Mouse (Mus musculus): ENCODE measurements around the gene Bcat2. TPM values are rescaled to one million over a fixed set of nuclear protein-coding genes. Genes with fewer than 3 reads are reported as not detected.
A peak's percentile ranks its signal among the peaks of the same experiment; 100 is the strongest.
"Not testable (repeated sequence)": the region's sequence is repeated elsewhere in the genome, so short reads cannot be mapped to it uniquely, and the experiment has no call there.

Gene Bcat2
- total and polyA plus RNA-seq, 3 experiments, result 13.5 to 65.6 (median 30.9) TPM

GRCm38 (mm10) chr7:45526474-45527120 is 43.4 kb upstream of the Bcat2 start:
- dilution Hi-C loops (cut with MboI; ENCODE audit: extremely low pct_ligation_motif_present, extremely low pct_unique_long_range_greater_than_20kb, low sequenced_read_pairs), result no loop called here

DNA sequence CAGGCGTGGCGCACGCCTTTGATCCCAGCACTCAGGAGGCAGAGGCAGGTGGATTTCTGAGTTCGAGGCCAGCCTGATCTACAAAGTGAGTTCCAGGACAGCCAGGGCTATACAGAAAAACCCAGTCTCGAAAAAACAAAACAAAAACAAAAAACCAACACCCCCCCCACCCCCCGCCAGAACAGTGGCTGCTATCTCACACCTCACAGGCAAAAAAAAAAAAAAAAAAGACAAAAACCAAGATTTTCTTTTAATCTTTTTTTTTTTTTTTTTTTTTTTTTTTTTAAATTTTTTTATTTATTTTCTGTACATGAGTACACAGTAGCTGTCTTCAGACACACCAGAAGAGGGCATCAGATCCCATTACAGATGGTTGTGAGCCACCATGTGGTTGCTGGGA is 42.8 kb upstream of the Bcat2 start:
- in situ Hi-C loops (cut with MboI; ENCODE audit: low pct_ligation_motif_present, low pct_unique_long_range_greater_than_20kb, low sequenced_read_pairs), result loop anchor here (10.0 kb wide), 1 partner anchor 58 kb away; no protein-coding TSS in a partner anchor
- Histone ChIP-seq H3K36me3 (replicated peaks in 1 of 2; ENCODE audit: control insufficient read depth in 1 of 2, insufficient read depth in 1 of 2, low read length in 1 of 2) (peaks cover 19 to 25% of the 10 kb centered on the region in 2 experiments), H3K4me1 (ENCODE audit: control insufficient read depth in 1 of 2, insufficient read depth in 2 of 2) (peaks cover 8 to 43% of the 10 kb centered on the region in 2 experiments), H3K79me2 (replicated peaks; ENCODE audit: control insufficient read depth, extremely low read depth, insufficient read depth, poor library complexity, severe bottlenecking) (peaks cover 24% of the 10 kb centered on the region), H3K27me3 (replicated peaks) (peaks cover 28% of the 10 kb centered on the region)
- H3K27ac ChIP-seq (ENCODE audit: insufficient read depth, low read depth); H3K4me3 ChIP-seq (replicated peaks in 1 of 3; ENCODE audit: low read depth in 2 of 3, low read length in 2 of 3, poor library complexity in 1 of 3); H3K9ac ChIP-seq (ENCODE audit: insufficient read depth, low read depth); dilution Hi-C loops (cut with MboI; ENCODE audit: extremely low pct_ligation_motif_present, extremely low pct_unique_long_range_greater_than_20kb, low sequenced_read_pairs); H3K9me3 ChIP-seq (replicated peaks; ENCODE audit: low read length); DNase-seq (ENCODE audit: extremely low read depth); H3K4me2 ChIP-seq (ENCODE audit: insufficient read depth, low read depth, poor library complexity, severe bottlenecking): not testable (repeated sequence)
- peak; percentile 25; the same call in 1 of the 2 replicates for TF ChIP-seq ZNF384 (IDR thresholded peaks at IDR 0.05; ENCODE audit: low read depth, low read length)

More at GRCm38 (mm10) chr7:45526474-45527120, 43.4 kb upstream of the Bcat2 start:
- Histone ChIP-seq H3K4me1 (ENCODE audit: control insufficient read depth in 1 of 2, insufficient read depth in 2 of 2) (peaks cover 8 to 45% of the 10 kb centered on the region in 2 experiments), H3K4me3 (replicated peaks in 1 of 3; ENCODE audit: low read depth in 2 of 3, low read length in 2 of 3, poor library complexity in 1 of 3) (peak overlapping the region; percentile 44 to 92 (median 59)), H3K36me3 (replicated peaks in 1 of 2; ENCODE audit: control insufficient read depth in 1 of 2, insufficient read depth in 1 of 2, low read length in 1 of 2) (peaks cover 19 to 29% of the 10 kb centered on the region in 2 experiments), H3K27me3 (replicated peaks) (peaks cover 22% of the 10 kb centered on the region), H3K4me2 (ENCODE audit: insufficient read depth, low read depth, poor library complexity, severe bottlenecking) (peak overlapping the region; percentile 41; the same call in 1 of the 2 replicates), H3K79me2 (replicated peaks; ENCODE audit: control insufficient read depth, extremely low read depth, insufficient read depth, poor library complexity, severe bottlenecking) (peaks cover 24% of the 10 kb centered on the region), H3K9ac (ENCODE audit: insufficient read depth, low read depth) (peak overlapping the region; percentile 81), H3K9me3 (replicated peaks; ENCODE audit: low read length) (no peaks in the 10 kb centered on the region), H3K27ac (ENCODE audit: insufficient read depth, low read depth) (peak overlapping the region; percentile 14; the same call in 1 of the 2 replicates)
- TF ChIP-seq USF1 (IDR thresholded peaks at IDR 0.05; ENCODE audit: low read depth, low read length) (no peak), SMC3 (IDR thresholded peaks at IDR 0.05; ENCODE audit: low read depth, low read length) (peak; percentile 38; the same call in 1 of the 2 replicates), ZNF384 (IDR thresholded peaks at IDR 0.05; ENCODE audit: low read depth, low read length) (peak; percentile 27; the same call in 1 of the 2 replicates), ZMIZ1 (IDR thresholded peaks at IDR 0.05; ENCODE audit: low read depth, low read length) (no peak), RAD21 (IDR thresholded peaks at IDR 0.05; ENCODE audit: low read depth, low read length) (peak; percentile 42), MYC (IDR thresholded peaks at IDR 0.05; ENCODE audit: low read depth, low read length) (0 out of 2 replicates have a peak, but pooled peaks have one; percentile 6), CHD1 (IDR thresholded peaks at IDR 0.05; ENCODE audit: low read depth, low read length) (no peak), MAFK (IDR thresholded peaks at IDR 0.05; ENCODE audit: insufficient replicate concordance, low read length) (no peak), CTCF (conservative IDR thresholded peaks at IDR 0.05 in 1 of 2, IDR thresholded peaks at IDR 0.05 in 1 of 2; ENCODE audit: low read depth in 2 of 2, low read length in 2 of 2) (peak in 1 of 2 experiments; percentile 63; a peak in 2 of 4 replicates), IRF4 (IDR thresholded peaks at IDR 0.05; ENCODE audit: low read depth, low read length) (no peak)
- in situ Hi-C loops (cut with MboI; ENCODE audit: low pct_ligation_motif_present, low pct_unique_long_range_greater_than_20kb, low sequenced_read_pairs), result loop anchor here (10.0 kb wide), 1 partner anchor 58 kb away; no protein-coding TSS in a partner anchor
- DNase-seq (ENCODE audit: extremely low read depth), result peak; percentile 40

GRCm38 (mm10) chr7:45529461-45529860 is 40.5 kb upstream of the Bcat2 start:
- Histone ChIP-seq H3K9me3 (replicated peaks; ENCODE audit: low read length) (no peaks in the 10 kb centered on the region), H3K4me1 (ENCODE audit: control insufficient read depth in 1 of 2, insufficient read depth in 2 of 2) (peaks cover 4 to 24% of the 10 kb centered on the region in 2 experiments; a peak in 3 of 4 replicates), H3K79me2 (replicated peaks; ENCODE audit: control insufficient read depth, extremely low read depth, insufficient read depth, poor library complexity, severe bottlenecking) (peaks cover 11% of the 10 kb centered on the region), H3K36me3 (replicated peaks in 1 of 2; ENCODE audit: control insufficient read depth in 1 of 2, insufficient read depth in 1 of 2, low read length in 1 of 2) (peaks cover 5 to 6% of the 10 kb centered on the region in 2 experiments), H3K27me3 (replicated peaks) (peaks cover 36% of the 10 kb centered on the region), H3K4me3 (replicated peaks in 1 of 3; ENCODE audit: low read depth in 2 of 3, low read length in 2 of 3, poor library complexity in 1 of 3) (no peak overlapping the region), H3K9ac (ENCODE audit: insufficient read depth, low read depth) (no peak overlapping the region), H3K4me2 (ENCODE audit: insufficient read depth, low read depth, poor library complexity, severe bottlenecking) (peak overlapping the region; percentile 25), H3K27ac (ENCODE audit: insufficient read depth, low read depth) (no peak overlapping the region)
- in situ Hi-C loops (cut with MboI; ENCODE audit: low pct_ligation_motif_present, low pct_unique_long_range_greater_than_20kb, low sequenced_read_pairs), result loop anchor here (10.0 kb wide), 1 partner anchor 55 kb away; no protein-coding TSS in a partner anchor
- dilution Hi-C loops (cut with MboI; ENCODE audit: extremely low pct_ligation_motif_present, extremely low pct_unique_long_range_greater_than_20kb, low sequenced_read_pairs), result no loop called here
- no peak for DNase-seq (ENCODE audit: extremely low read depth)
- TF ChIP-seq SIN3A (IDR thresholded peaks at IDR 0.05; ENCODE audit: low read length) (no peak), MAZ (IDR thresholded peaks at IDR 0.05; ENCODE audit: low read depth, low read length) (0 out of 2 replicates have a peak, but pooled peaks have one; percentile 16), ELF1 (IDR thresholded peaks at IDR 0.05; ENCODE audit: low read depth, low read length) (peak; percentile 35; the same call in 1 of the 2 replicates)
